Mouse (Mus musculus): ENCODE data around the gene Tbc1d24. TPM values are rescaled to one million over a fixed set of nuclear protein-coding genes. Genes with fewer than 3 reads are reported as not detected.
A peak's percentile ranks its signal among the peaks of the same experiment; 100 is the strongest.

The Tbc1d24 gene
- polyA plus RNA-seq, 1 experiment, result 3.8 TPM

- H3K36me3 ChIP-seq (ENCODE audit: control insufficient read depth, insufficient read depth), result peaks cover 68% of the 10 kb centered on the region
- H3K79me2 ChIP-seq (ENCODE audit: control insufficient read depth, insufficient read depth), result peaks cover 61% of the 10 kb centered on the region
- no peak overlapping the region for H3ac ChIP-seq (ENCODE audit: control insufficient read depth, insufficient read length, low read depth)
- H3K4me3 ChIP-seq (ENCODE audit: insufficient read depth, poor library complexity, severe bottlenecking), result no peak overlapping the region
- no peaks in the 10 kb centered on the region for H3K27me3 ChIP-seq (ENCODE audit: control insufficient read depth, insufficient read depth, insufficient read length)
- H3K79me3 ChIP-seq (ENCODE audit: low read depth), result peaks cover 35% of the 10 kb centered on the region
- TF ChIP-seq CTCF (IDR thresholded peaks at IDR 0.05; ENCODE audit: control insufficient read depth, insufficient read depth, insufficient read length), result no peak
- TF ChIP-seq MYOD1 (IDR thresholded peaks at IDR 0.05; ENCODE audit: control insufficient read depth, insufficient read length, low read depth), result peak; percentile 2
- no peak for TF ChIP-seq USF1 (IDR thresholded peaks at IDR 0.05; ENCODE audit: low read depth)
- no peak for TF ChIP-seq CEBPB (IDR thresholded peaks at IDR 0.05; ENCODE audit: low read depth)
- no peak for TF ChIP-seq MAX (IDR thresholded peaks at IDR 0.05)
- peak; percentile 98 for TF ChIP-seq FOSL1 (IDR thresholded peaks at IDR 0.05; ENCODE audit: insufficient read depth, low read length, poor library complexity, severe bottlenecking)
- TF ChIP-seq MYOG (IDR thresholded peaks at IDR 0.05; ENCODE audit: control insufficient read depth, extremely low read depth, insufficient read length), result no peak
Measured at GRCm38 (mm10) chr17:24244061-24244460, 38.7 kb upstream of the Tbc1d24 start.

- TF ChIP-seq MYOD1 (IDR thresholded peaks at IDR 0.05; ENCODE audit: control insufficient read depth, insufficient read length, low read depth), result no peak
- TF ChIP-seq USF1 (IDR thresholded peaks at IDR 0.05; ENCODE audit: low read depth), result no peak
- no peak for TF ChIP-seq MYOG (IDR thresholded peaks at IDR 0.05; ENCODE audit: control insufficient read depth, extremely low read depth, insufficient read length)
- no peak for TF ChIP-seq MAX (IDR thresholded peaks at IDR 0.05)
- TF ChIP-seq CTCF (IDR thresholded peaks at IDR 0.05; ENCODE audit: control insufficient read depth, insufficient read depth, insufficient read length), result no peak
- no peak overlapping the region for H3K4me3 ChIP-seq (ENCODE audit: insufficient read depth, poor library complexity, severe bottlenecking)
- H3K27me3 ChIP-seq (ENCODE audit: control insufficient read depth, insufficient read depth, insufficient read length), result no peaks in the 10 kb centered on the region
- peaks cover 55% of the 10 kb centered on the region for H3K79me2 ChIP-seq (ENCODE audit: control insufficient read depth, insufficient read depth)
- H3K79me3 ChIP-seq (ENCODE audit: low read depth), result peaks cover 30% of the 10 kb centered on the region
- peaks cover 66% of the 10 kb centered on the region for H3K36me3 ChIP-seq (ENCODE audit: control insufficient read depth, insufficient read depth)
- no peak overlapping the region for H3ac ChIP-seq (ENCODE audit: control insufficient read depth, insufficient read length, low read depth)
Measured at GRCm38 (mm10) chr17:24243311-24243969, 38.1 kb upstream of the Tbc1d24 start.

GRCm38 (mm10) chr17:24236921-24237320 is 31.6 kb upstream of the Tbc1d24 start:
- Histone ChIP-seq H3K79me2 (ENCODE audit: control insufficient read depth, insufficient read depth) (peaks cover 14% of the 10 kb centered on the region), H3ac (ENCODE audit: control insufficient read depth, insufficient read length, low read depth) (no peak overlapping the region), H3K4me3 (ENCODE audit: insufficient read depth, poor library complexity, severe bottlenecking) (no peak overlapping the region), H3K79me3 (ENCODE audit: low read depth) (peaks cover 4% of the 10 kb centered on the region), H3K36me3 (ENCODE audit: control insufficient read depth, insufficient read depth) (peaks cover 88% of the 10 kb centered on the region), H3K27me3 (ENCODE audit: control insufficient read depth, insufficient read depth, insufficient read length) (no peaks in the 10 kb centered on the region)
- TF ChIP-seq CEBPB (IDR thresholded peaks at IDR 0.05; ENCODE audit: low read depth) (no peak), FOSL1 (IDR thresholded peaks at IDR 0.05; ENCODE audit: insufficient read depth, low read length, poor library complexity, severe bottlenecking) (no peak), MAX (IDR thresholded peaks at IDR 0.05) (no peak), USF1 (IDR thresholded peaks at IDR 0.05; ENCODE audit: low read depth) (no peak), MYOG (IDR thresholded peaks at IDR 0.05; ENCODE audit: control insufficient read depth, extremely low read depth, insufficient read length) (no peak), CTCF (IDR thresholded peaks at IDR 0.05; ENCODE audit: control insufficient read depth, insufficient read depth, insufficient read length) (no peak), MYOD1 (IDR thresholded peaks at IDR 0.05; ENCODE audit: control insufficient read depth, insufficient read length, low read depth) (no peak)

GRCm38 (mm10) chr17:24236479-24236878 is 31.1 kb upstream of the Tbc1d24 start:
- no peaks in the 10 kb centered on the region for H3K27me3 ChIP-seq (ENCODE audit: control insufficient read depth, insufficient read depth, insufficient read length)
- peaks cover 88% of the 10 kb centered on the region for H3K36me3 ChIP-seq (ENCODE audit: control insufficient read depth, insufficient read depth)
- peaks cover 2% of the 10 kb centered on the region for H3K79me3 ChIP-seq (ENCODE audit: low read depth)
- TF ChIP-seq MAX (IDR thresholded peaks at IDR 0.05) (no peak), MYOD1 (IDR thresholded peaks at IDR 0.05; ENCODE audit: control insufficient read depth, insufficient read length, low read depth) (peak; percentile 68), USF1 (IDR thresholded peaks at IDR 0.05; ENCODE audit: low read depth) (no peak), FOSL1 (IDR thresholded peaks at IDR 0.05; ENCODE audit: insufficient read depth, low read length, poor library complexity, severe bottlenecking) (no peak), CEBPB (IDR thresholded peaks at IDR 0.05; ENCODE audit: low read depth) (no peak), MYOG (IDR thresholded peaks at IDR 0.05; ENCODE audit: control insufficient read depth, extremely low read depth, insufficient read length) (no peak), CTCF (IDR thresholded peaks at IDR 0.05; ENCODE audit: control insufficient read depth, insufficient read depth, insufficient read length) (no peak)
- H3K79me2 ChIP-seq (ENCODE audit: control insufficient read depth, insufficient read depth), result peaks cover 10% of the 10 kb centered on the region
- no peak overlapping the region for H3K4me3 ChIP-seq (ENCODE audit: insufficient read depth, poor library complexity, severe bottlenecking)
- no peak overlapping the region for H3ac ChIP-seq (ENCODE audit: control insufficient read depth, insufficient read length, low read depth)

- TF ChIP-seq MAX (IDR thresholded peaks at IDR 0.05) (no peak), CTCF (IDR thresholded peaks at IDR 0.05; ENCODE audit: control insufficient read depth, insufficient read depth, insufficient read length) (no peak), USF1 (IDR thresholded peaks at IDR 0.05; ENCODE audit: low read depth) (no peak), MYOD1 (IDR thresholded peaks at IDR 0.05; ENCODE audit: control insufficient read depth, insufficient read length, low read depth) (no peak), MYOG (IDR thresholded peaks at IDR 0.05; ENCODE audit: control insufficient read depth, extremely low read depth, insufficient read length) (no peak), CEBPB (IDR thresholded peaks at IDR 0.05; ENCODE audit: low read depth) (no peak), FOSL1 (IDR thresholded peaks at IDR 0.05; ENCODE audit: insufficient read depth, low read length, poor library complexity, severe bottlenecking) (no peak)
Measured at GRCm38 (mm10) chr17:24227941-24228340, 22.6 kb upstream of the Tbc1d24 start.

More at GRCm38 (mm10) chr17:24227941-24228340, 22.6 kb upstream of the Tbc1d24 start:
- Histone ChIP-seq H3K79me2 (ENCODE audit: control insufficient read depth, insufficient read depth) (no peaks in the 10 kb centered on the region), H3K4me3 (ENCODE audit: insufficient read depth, poor library complexity, severe bottlenecking) (no peak overlapping the region), H3K27me3 (ENCODE audit: control insufficient read depth, insufficient read depth, insufficient read length) (no peaks in the 10 kb centered on the region), H3ac (ENCODE audit: control insufficient read depth, insufficient read length, low read depth) (no peak overlapping the region), H3K79me3 (ENCODE audit: low read depth) (no peaks in the 10 kb centered on the region), H3K36me3 (ENCODE audit: control insufficient read depth, insufficient read depth) (peaks cover 55% of the 10 kb centered on the region)

Data from C2C12 (cell line).